30 mouse cellular contexts compared by ENCODE assay signal in the genomic region with DNA sequence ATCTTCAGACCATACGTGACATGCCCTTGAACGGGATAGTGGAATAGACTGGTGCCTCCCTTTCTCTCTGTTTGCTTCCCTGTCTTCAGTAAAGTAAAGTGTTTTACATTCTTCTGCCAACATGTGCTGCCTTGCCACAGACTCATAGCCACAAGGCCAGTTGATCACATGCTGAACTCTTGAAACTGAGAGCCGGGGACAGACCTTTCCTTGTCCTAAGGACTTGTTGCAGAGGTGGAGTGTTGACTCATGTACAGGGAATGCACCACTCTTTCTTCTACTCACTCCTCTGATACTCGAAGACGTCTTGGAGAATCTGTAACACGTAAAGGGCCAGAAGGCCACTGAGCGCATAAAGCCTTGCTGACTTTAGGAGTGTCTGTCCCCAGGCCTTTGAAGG.
A peak's percentile ranks its signal among the peaks of the same experiment; 100 is the strongest.
DNase-seq lines count a peak whose midpoint lies in the region; ATAC-seq lines count a peak whose summit lies in the region.
"Had no signal": no experiment of that assay in that cellular context is flagged by ENCODE, and none has a peak within 500 bp of the region (broad histone marks: within the 10 kb centered on the region; RNA-seq: fewer than 3 reads in every experiment).

No protein-coding gene starts in this region.

- H3K27ac ChIP-seq in lung, embryonic 15.5 days, result no peak overlapping the region
- H3K27ac ChIP-seq: forebrain, embryonic 12.5 days; hindbrain, embryonic 14.5 days; kidney, embryonic 15.5 days; limb, embryonic 10.5 days; limb, embryonic 15.5 days; midbrain, embryonic 10.5 days; midbrain, embryonic 15.5 days; neural tube, embryonic 12.5 days had no signal

- peaks cover 7% of the 10 kb centered on the region for H3K4me1 ChIP-seq in lung, embryonic 15.5 days
- H3K4me1 ChIP-seq: limb, embryonic 15.5 days; midbrain, embryonic 10.5 days had no signal

- H3K4me2 ChIP-seq in lung, embryonic 15.5 days, result no peak overlapping the region
- H3K4me2 ChIP-seq: forebrain, embryonic 12.5 days; heart, embryonic 13.5 days; hindbrain, embryonic 14.5 days; kidney, embryonic 15.5 days; limb, embryonic 15.5 days; midbrain, embryonic 15.5 days; neural tube, embryonic 12.5 days had no signal

- DNase-seq in 3T3-L1 (ENCODE audit: low read depth, low spot score) (peak; percentile 77), adipocyte (ENCODE audit: low spot score) (peak; percentile 30)
- DNase-seq in lung, postnatal 36 days, result peak; percentile 74
- DNase-seq in layer of hippocampus, postnatal 10 days (ENCODE audit: low spot score in 2 of 2), result no peak
- no peak for DNase-seq in adrenal gland, postnatal 4 days (ENCODE audit: low spot score in 2 of 2)
- DNase-seq in cerebellum, adult 9-10 months, result no peak
- DNase-seq: adrenal gland, postnatal 10 days; cerebellum, adult 11-12 months; cerebellum, postnatal 14 days; forebrain, postnatal 0 days; heart, postnatal 10 days; kidney, adult 18-20 months; kidney, postnatal 25 days; right cerebral cortex, adult 18-20 months; spleen, adult 18-20 months; thymus, adult 18-20 months; thymus, postnatal 4 days had no signal

- no peaks in the 10 kb centered on the region for H3K27me3 ChIP-seq in lung, embryonic 15.5 days
- H3K27me3 ChIP-seq: forebrain, embryonic 12.5 days; heart, embryonic 13.5 days; kidney, embryonic 15.5 days; limb, embryonic 15.5 days; liver, embryonic 15.5 days; midbrain, embryonic 15.5 days; neural tube, embryonic 12.5 days had no signal

- ATAC-seq in lung, embryonic 15.5 days (ENCODE audit: borderline replicate concordance, extremely low read depth, low FRiP score, low TSS enrichment), result peak; percentile 72; the same call in 1 of the 2 replicates
- ATAC-seq: activated CD4-positive, CD25-positive, alpha-beta regulatory T cell, adult 4 months; forebrain, postnatal 0 days; midbrain, embryonic 15.5 days had no signal

- 63% methylated on average over 7 of the region's 7 CpGs for WGBS in lung, embryonic 15.5 days

- H3K9me3 ChIP-seq in lung, embryonic 15.5 days, result no peaks in the 10 kb centered on the region
- H3K9me3 ChIP-seq: heart, embryonic 13.5 days; kidney, embryonic 15.5 days; limb, embryonic 10.5 days; limb, embryonic 15.5 days; liver, embryonic 15.5 days; midbrain, embryonic 15.5 days had no signal

- H3K36me3 ChIP-seq in lung, embryonic 15.5 days, result no peaks in the 10 kb centered on the region
- H3K36me3 ChIP-seq: liver, embryonic 15.5 days; midbrain, embryonic 15.5 days had no signal

- no peak overlapping the region for H3K9ac ChIP-seq in lung, embryonic 15.5 days
- H3K9ac ChIP-seq: forebrain, embryonic 12.5 days; forebrain, postnatal 0 days; heart, embryonic 13.5 days; hindbrain, embryonic 14.5 days; kidney, embryonic 15.5 days; limb, embryonic 15.5 days; liver, embryonic 15.5 days; midbrain, embryonic 15.5 days; neural tube, embryonic 12.5 days had no signal

- no peak overlapping the region for H3K4me3 ChIP-seq in lung, embryonic 15.5 days
- H3K4me3 ChIP-seq: erythroblast, embryonic 14.5 days; forebrain, embryonic 12.5 days; heart, embryonic 13.5 days; kidney, embryonic 15.5 days; limb, embryonic 10.5 days; limb, embryonic 15.5 days; liver, embryonic 15.5 days; midbrain, embryonic 10.5 days; midbrain, embryonic 15.5 days; neural tube, embryonic 12.5 days had no signal

Comparison
In these comparisons a context has a peak if more than half of its experiments do, and no peak if none do; other contexts are left out.
1. DNase-seq: peak in 3T3-L1 (single experiment), adipocyte (single experiment) and lung, postnatal 36 days (single experiment); none in layer of hippocampus, postnatal 10 days (0 of 2), adrenal gland, postnatal 4 days (0 of 2) and cerebellum, adult 9-10 months (single experiment).